Mouse (Mus musculus): ENCODE results near the gene Pakap. TPM values are rescaled to one million over a fixed set of nuclear protein-coding genes. Genes with fewer than 3 reads are reported as not detected.
A peak's percentile ranks its signal among the peaks of the same experiment; 100 is the strongest.

The Pakap gene
- polyA plus RNA-seq, 1 experiment from 2014 or later, result 26.9 TPM

DNA sequence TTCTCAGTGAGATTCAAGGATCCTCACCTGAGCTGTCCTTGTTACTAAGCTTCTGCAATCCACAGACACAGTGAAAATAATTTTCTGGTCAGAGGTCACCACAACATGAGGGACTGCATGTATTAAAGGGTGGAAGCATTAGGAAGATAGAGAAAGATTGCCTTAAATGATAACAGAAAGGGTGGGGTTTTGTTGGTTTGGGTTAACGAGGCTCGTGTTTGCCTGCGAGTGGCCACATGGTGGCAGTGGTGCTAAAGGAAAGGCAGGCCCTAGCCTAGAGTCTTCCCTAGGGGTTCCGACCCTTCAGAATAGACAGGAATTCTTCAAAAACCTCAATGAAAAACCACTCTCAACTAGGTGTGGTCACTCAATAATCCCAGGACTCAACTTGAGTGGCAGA is 333.2 kb downstream of the Pakap start:
- no peaks in the 10 kb centered on the region for H3K36me3 ChIP-seq
- H3K4me3 ChIP-seq, result no peak overlapping the region
- ATAC-seq (ENCODE audit: low FRiP score, low read depth), result no peak
- H3K27ac ChIP-seq (replicated peaks), result no peak overlapping the region
- H3K9ac ChIP-seq (replicated peaks), result no peak overlapping the region
- H3K4me2 ChIP-seq (replicated peaks), result no peak overlapping the region
- WGBS, result 13% methylated on average over 4 of the region's 4 CpGs
- peaks cover 4% of the 10 kb centered on the region; the same call in 1 of the 2 replicates for H3K4me1 ChIP-seq
- H3K27me3 ChIP-seq, result no peaks in the 10 kb centered on the region
- H3K9me3 ChIP-seq, result no peaks in the 10 kb centered on the region

DNA sequence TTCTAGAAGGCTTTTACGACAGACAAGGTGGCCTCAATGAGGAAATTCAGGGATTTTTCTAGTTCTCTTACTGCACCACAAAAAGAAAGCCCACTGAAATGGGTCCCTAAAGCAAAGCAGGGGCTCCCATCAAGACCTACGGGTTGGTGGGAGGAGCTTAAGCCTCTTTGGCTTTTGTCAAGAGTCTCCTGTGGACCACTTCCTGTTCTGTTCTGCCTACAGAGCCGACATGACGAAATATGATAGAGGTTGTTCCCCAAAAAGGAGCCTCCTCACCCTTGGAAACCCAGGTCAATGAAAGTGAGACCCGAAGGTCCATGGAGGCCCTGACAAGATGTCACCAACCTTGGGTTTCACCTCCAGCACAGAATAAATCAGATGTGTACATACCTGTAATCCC is 334.6 kb downstream of the Pakap start:
- ATAC-seq (ENCODE audit: low FRiP score, low read depth), result no peak
- WGBS, result 85% methylated on average over 5 of the region's 5 CpGs
- peaks cover 4% of the 10 kb centered on the region; the same call in 1 of the 2 replicates for H3K4me1 ChIP-seq

DNA sequence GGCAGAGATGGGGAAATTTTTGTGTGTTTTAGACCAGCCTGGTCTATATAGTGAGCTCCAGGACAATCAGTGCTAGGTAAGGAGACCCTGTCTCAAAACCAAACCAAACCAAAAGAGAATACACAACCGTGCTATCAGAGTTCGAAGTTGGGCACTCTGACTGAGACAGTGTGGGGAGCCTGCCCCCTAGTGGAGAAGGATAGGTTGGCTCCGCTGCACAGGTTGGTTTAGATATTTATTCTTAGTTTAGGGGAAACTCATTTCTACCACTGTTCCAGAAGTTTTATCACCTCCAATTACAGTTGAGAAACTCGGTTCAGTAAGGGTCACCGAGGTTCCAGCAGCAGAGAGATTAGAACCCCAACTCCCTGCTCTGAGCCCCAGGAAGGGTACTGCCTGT is 336.2 kb downstream of the Pakap start:
- WGBS, result 11% methylated on average over 5 of the region's 5 CpGs
- Histone ChIP-seq H3K4me1 (peaks cover 4% of the 10 kb centered on the region; the same call in 1 of the 2 replicates), H3K9me3 (no peaks in the 10 kb centered on the region), H3K36me3 (no peaks in the 10 kb centered on the region), H3K27me3 (no peaks in the 10 kb centered on the region), H3K27ac (replicated peaks) (no peak overlapping the region), H3K9ac (replicated peaks) (no peak overlapping the region), H3K4me2 (replicated peaks) (no peak overlapping the region), H3K4me3 (no peak overlapping the region)
- peak; percentile 65; the same call in 1 of the 2 replicates for ATAC-seq (ENCODE audit: low FRiP score, low read depth)

More for the DNA sequence above, 334.6 kb downstream of the Pakap start:
- Histone ChIP-seq H3K4me3 (no peak overlapping the region), H3K9ac (replicated peaks) (no peak overlapping the region), H3K36me3 (no peaks in the 10 kb centered on the region), H3K27ac (replicated peaks) (no peak overlapping the region), H3K4me2 (replicated peaks) (no peak overlapping the region), H3K27me3 (no peaks in the 10 kb centered on the region), H3K9me3 (no peaks in the 10 kb centered on the region)

DNA sequence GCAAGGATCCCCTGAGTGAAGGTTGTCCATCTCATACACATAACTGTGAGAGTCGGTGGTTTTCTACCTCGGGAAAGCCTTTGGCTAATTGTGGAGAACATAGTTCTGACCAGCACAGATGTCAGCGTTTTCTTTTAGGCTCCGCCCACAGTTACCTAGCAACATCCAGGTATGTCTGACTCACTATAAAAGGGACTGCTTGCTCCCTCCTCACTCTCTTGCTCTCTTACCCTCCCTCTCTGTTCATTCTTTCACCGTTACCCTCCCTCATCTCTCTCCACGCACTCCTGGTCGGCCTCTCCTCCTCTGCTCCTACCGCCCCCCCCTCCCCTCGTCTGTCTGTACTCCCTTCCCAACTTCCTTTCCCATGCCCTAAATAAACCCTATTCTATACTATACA is 336.7 kb downstream of the Pakap start:
- Histone ChIP-seq H3K9me3 (no peaks in the 10 kb centered on the region), H3K27me3 (no peaks in the 10 kb centered on the region), H3K36me3 (no peaks in the 10 kb centered on the region), H3K4me2 (replicated peaks) (no peak overlapping the region), H3K27ac (replicated peaks) (no peak overlapping the region), H3K4me1 (peaks cover 4% of the 10 kb centered on the region; the same call in 1 of the 2 replicates), H3K4me3 (no peak overlapping the region), H3K9ac (replicated peaks) (no peak overlapping the region)
- peak; percentile 14; the same call in 1 of the 2 replicates for ATAC-seq (ENCODE audit: low FRiP score, low read depth)
- WGBS, result 35% methylated on average over 9 of the region's 9 CpGs

DNA sequence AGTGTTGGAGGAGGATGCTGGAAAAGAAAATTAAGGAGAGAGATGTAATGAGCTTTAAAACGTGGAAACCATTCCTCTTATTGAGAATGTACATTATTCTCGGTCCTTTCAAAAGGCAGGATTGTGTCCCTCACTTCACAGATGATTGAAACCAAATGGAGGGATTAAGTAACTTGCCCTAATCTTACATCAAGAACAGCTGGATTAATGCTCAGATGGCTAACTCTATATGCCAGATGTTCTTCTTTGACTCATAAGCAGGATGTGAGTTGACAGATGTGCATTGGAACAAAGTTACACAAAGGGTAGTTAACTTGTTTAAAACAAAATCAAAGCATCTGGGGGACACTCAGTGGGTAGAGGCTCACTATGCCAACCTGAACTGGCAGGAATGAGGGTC is 338.7 kb downstream of the Pakap start:
- Histone ChIP-seq H3K36me3 (no peaks in the 10 kb centered on the region), H3K4me1 (peaks cover 4% of the 10 kb centered on the region; the same call in 1 of the 2 replicates), H3K4me3 (no peak overlapping the region), H3K27ac (replicated peaks) (no peak overlapping the region), H3K27me3 (no peaks in the 10 kb centered on the region), H3K9ac (replicated peaks) (no peak overlapping the region), H3K9me3 (no peaks in the 10 kb centered on the region), H3K4me2 (replicated peaks) (no peak overlapping the region)
- WGBS, result 20% methylated on average over 2 of the region's 2 CpGs
- no peak for ATAC-seq (ENCODE audit: low FRiP score, low read depth)

DNA sequence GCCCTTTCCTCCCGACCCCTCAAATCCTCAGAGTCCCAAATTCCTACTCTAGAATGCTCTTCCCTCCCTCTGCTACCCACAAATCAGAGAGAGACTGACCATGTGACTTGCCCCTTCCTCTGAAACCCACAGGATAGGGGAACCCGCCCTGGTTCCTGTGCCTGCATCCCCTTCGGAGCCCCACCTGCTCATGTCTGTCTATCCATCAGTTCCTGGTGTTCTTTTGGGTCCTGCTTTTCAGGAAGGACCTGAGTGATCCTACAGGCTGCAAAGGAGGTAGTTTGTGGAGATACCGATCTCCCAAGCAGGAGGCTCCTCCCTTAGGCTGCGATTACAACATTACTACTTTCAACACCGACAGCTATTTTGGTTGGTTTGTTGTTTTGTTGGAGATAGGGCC is 340.9 kb downstream of the Pakap start:
- Histone ChIP-seq H3K27me3 (no peaks in the 10 kb centered on the region), H3K4me3 (no peak overlapping the region), H3K36me3 (no peaks in the 10 kb centered on the region), H3K27ac (replicated peaks) (no peak overlapping the region), H3K9me3 (no peaks in the 10 kb centered on the region), H3K4me2 (replicated peaks) (no peak overlapping the region), H3K9ac (replicated peaks) (no peak overlapping the region), H3K4me1 (peaks cover 4% of the 10 kb centered on the region; the same call in 1 of the 2 replicates)
- WGBS, result 83% methylated on average over 6 of the region's 6 CpGs
- ATAC-seq (ENCODE audit: low FRiP score, low read depth), result no peak

DNA sequence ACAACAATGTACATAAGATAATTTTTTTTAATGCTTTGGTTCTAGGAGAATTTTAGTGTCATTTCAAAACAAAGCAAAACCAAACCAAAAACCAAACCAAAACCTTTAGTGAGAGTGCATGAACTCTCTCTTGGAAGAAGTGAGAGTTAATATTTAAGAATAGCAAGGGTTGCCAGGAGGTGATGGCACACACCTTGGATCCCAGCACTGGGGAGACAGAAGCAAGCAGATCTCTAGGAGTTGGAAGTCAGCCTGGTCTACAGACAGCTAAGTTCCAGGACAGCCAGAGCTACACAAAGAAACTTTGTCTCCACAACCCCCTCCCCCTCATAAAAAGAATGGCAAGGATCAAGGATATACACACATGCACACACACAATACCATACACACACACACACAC is 345.0 kb downstream of the Pakap start:
- no peak overlapping the region for H3K4me2 ChIP-seq (replicated peaks)
- H3K27me3 ChIP-seq, result peaks cover 17% of the 10 kb centered on the region
- H3K9ac ChIP-seq (replicated peaks), result no peak overlapping the region
- H3K36me3 ChIP-seq, result no peaks in the 10 kb centered on the region
- H3K4me1 ChIP-seq, result no peaks in the 10 kb centered on the region
- H3K9me3 ChIP-seq, result no peaks in the 10 kb centered on the region
- H3K27ac ChIP-seq (replicated peaks), result no peak overlapping the region
- no peak for ATAC-seq (ENCODE audit: low FRiP score, low read depth)
- H3K4me3 ChIP-seq, result no peak overlapping the region

DNA sequence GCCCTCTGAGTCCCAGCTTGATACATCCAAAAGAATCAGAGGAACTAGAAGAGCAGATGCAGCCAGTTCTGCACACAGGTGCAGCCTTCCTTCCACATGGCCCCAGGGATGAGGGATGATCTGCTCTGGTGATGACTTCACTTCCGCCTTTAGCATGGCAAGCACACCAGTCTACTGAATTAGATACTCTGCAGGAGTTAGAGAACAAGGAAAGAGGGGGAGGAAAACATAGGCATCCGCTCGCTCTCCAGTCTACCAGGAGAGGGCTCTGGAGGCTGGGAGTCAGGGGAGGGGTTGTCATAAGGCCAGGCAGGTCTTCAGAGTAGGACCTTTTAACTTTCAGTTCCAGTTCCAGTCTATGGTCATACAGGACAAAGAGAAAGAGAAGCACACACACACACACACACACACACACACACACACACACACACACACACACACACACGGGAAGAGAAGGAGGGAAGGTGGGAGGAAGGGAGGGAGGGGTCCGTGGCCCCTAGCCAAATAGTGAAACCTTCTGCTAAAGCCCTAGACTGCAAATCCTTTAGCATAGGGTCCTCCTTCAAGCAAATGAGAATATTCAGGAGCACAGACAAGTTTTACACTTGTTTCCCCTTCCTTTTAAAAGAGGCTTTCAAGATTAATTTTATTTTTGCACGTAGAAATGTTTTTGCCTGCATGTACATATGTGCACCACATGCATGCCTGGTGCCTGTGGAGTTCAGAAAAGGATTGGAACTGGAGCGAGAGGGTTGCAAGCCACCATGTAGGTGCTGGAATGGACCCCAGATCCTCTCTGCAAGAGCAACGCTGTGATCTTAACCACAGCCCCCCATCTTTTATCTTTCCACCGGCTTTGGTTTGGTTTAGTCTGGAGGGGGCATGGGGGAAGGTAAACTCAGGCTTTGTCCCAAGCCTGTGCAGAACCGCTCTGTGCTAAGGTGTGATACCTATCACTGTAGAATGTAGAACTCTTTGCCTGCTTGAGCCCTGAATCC is 346.5 kb downstream of the Pakap start:
- ATAC-seq (ENCODE audit: low FRiP score, low read depth), result no peak
- H3K27me3 ChIP-seq, result peaks cover 17% of the 10 kb centered on the region
- no peaks in the 10 kb centered on the region for H3K9me3 ChIP-seq
- H3K27ac ChIP-seq (replicated peaks), result no peak overlapping the region
- no peak overlapping the region for H3K4me2 ChIP-seq (replicated peaks)
- no peak overlapping the region for H3K9ac ChIP-seq (replicated peaks)
- H3K36me3 ChIP-seq, result no peaks in the 10 kb centered on the region
- no peak overlapping the region for H3K4me3 ChIP-seq
- 82% methylated on average over 9 of the region's 10 CpGs for WGBS
- peaks cover 3% of the 10 kb centered on the region; the same call in 1 of the 2 replicates for H3K4me1 ChIP-seq

DNA sequence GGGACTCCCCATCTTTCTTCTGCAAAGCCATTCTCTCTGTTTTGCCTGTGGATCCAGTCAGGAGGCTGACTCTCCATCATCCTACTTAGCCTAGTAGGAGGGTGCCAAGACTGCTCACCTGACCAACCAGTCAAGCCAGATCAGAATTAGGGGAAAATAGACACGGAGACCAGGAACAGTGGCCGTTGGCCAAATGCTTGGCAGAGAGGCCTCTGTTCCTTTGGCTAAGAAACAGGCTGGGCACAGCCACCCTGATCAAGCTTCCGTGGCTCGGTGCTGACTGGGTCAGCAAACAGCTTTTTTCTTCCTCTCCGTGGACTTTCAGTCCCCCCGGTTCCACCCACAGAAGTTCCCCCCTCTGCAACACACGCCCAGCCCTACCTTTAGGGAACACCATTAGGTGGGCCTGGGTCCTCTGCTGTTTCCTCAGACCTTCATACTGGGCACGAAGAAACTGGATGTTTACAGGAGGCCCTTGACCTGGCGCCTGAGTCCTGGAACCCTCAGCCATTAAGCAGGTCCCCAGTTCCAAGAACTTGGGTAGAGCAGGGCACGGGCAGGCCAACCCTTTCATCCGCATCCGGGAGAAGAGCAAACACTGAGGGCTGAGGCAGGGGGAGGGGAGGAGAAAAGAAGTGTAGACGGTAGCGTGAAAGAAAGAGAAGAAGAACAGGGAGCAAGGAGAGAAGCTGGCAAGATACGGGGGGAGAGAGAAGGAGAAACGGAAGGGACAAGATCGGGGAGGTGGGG is 347.4 kb downstream of the Pakap start:
- 42% methylated on average over 17 of the region's 17 CpGs for WGBS
- H3K9me3 ChIP-seq, result no peaks in the 10 kb centered on the region

DNA sequence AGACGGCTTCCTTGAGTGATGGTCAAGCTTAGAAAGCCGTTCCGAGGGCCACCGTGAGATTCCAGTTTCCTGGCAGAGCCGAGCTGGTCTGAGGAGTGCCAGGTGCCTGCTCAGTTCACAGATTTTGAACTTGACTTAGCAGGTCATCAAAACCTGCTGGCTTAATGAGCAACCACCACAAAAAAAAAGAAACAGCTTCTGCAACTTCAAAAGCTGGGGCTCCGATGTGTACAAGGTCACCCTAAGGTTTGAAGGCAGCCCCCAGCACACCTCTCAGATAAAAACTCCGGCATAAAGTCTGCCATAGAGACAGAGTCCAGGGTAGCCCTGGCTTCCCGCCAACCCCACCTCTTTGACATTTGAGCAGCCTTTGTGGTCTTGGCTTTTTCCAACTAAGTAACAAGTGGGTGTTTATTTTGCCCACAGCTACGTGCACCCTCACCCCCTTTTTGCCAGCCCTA is 348.3 kb downstream of the Pakap start, which contains the start of gene D630039A03Rik:
D630039A03Rik (minus strand) TSS at position 97 of the 461 bp plus-strand sequence.
- Histone ChIP-seq H3K36me3 (no peaks in the 10 kb centered on the region), H3K27ac (replicated peaks) (no peak within 1 kb of the TSS), H3K9ac (replicated peaks) (no peak within 1 kb of the TSS), H3K9me3 (no peaks in the 10 kb centered on the region), H3K4me3 (no peak within 1 kb of the TSS), H3K4me2 (replicated peaks) (no peak within 1 kb of the TSS; the same call in 1 of the 2 replicates), H3K4me1 (peaks cover 10% of the 10 kb centered on the region), H3K27me3 (peaks cover 17% of the 10 kb centered on the region)
- WGBS, result 46% methylated on average over 9 of the region's 9 CpGs
- no peak for ATAC-seq (ENCODE audit: low FRiP score, low read depth)

More for the DNA sequence above, 347.4 kb downstream of the Pakap start:
- Histone ChIP-seq H3K4me3 (no peak overlapping the region), H3K36me3 (no peaks in the 10 kb centered on the region), H3K27ac (replicated peaks) (no peak overlapping the region), H3K4me2 (replicated peaks) (no peak overlapping the region; the same call in 1 of the 2 replicates), H3K4me1 (peaks cover 10% of the 10 kb centered on the region), H3K27me3 (peaks cover 17% of the 10 kb centered on the region), H3K9ac (replicated peaks) (no peak overlapping the region)
- no peak for ATAC-seq (ENCODE audit: low FRiP score, low read depth)

DNA sequence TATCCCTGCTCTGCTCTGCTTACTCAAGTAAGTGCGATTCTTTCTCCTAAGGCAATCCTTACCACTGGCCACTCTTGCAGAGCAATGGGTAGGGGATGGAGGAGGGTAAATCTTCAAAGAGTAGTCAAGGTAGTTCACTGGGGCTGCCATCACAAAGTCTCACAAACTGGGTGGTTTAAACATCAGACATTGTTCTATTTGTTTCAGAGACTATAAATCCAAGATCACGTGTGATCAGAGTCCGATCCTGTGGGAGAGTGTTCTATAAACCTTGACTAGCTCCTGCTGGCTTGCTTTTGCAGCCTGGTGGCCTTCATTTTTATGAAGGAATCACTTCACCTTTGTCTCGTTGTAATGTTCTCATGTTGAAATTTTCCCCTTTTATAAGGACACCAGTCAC is 348.7 kb downstream of the Pakap start:
- H3K27me3 ChIP-seq, result peaks cover 17% of the 10 kb centered on the region
- H3K4me1 ChIP-seq, result peaks cover 10% of the 10 kb centered on the region
- H3K9me3 ChIP-seq, result no peaks in the 10 kb centered on the region
- H3K4me2 ChIP-seq (replicated peaks), result no peak overlapping the region
- H3K27ac ChIP-seq (replicated peaks), result no peak overlapping the region
- no peak overlapping the region for H3K4me3 ChIP-seq
- no peak for ATAC-seq (ENCODE audit: low FRiP score, low read depth)
- no peak overlapping the region for H3K9ac ChIP-seq (replicated peaks)
- no peaks in the 10 kb centered on the region for H3K36me3 ChIP-seq
- WGBS, result 84% methylated on average over 4 of the region's 4 CpGs
